Mouse (Mus musculus): Measurements from ENCODE around the gene Oas1e.

DNA sequence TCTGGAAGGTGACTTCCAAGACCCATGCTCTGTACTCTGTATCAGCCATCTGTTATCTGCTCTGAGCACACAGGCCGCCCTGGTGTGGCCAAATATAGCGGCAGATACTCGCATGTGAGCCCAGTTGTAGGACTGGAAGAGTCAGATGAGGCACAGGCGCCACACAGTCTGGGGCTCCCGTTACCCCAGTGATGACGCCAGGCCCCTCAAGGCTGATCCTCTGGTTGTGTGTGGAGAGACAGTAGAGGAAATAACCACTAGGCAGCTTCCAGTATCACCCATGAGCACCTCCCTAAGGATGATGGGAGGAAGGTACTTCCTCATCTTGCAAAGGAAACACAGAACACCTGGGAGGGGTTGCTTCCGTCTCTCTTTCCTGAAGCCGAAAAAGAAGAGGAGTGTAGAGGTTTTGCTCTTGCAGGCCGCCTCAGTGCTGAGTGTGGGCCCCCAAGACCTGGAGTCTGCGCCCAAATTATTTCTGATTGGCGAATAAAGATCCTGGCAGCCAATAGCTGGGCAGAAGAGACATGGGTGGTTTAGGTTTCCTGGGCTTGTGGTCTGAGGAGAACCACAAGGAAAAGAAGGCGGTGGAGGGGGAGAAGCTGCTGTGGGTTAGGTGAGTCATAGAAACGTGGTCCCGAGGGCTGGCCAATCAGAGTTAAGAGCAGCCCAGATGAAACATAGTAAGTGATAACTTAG is 19.9 kb downstream of the Oas1e start:
- no peak for TF ChIP-seq CTCF (IDR thresholded peaks at IDR 0.05; ENCODE audit: control insufficient read depth, insufficient read depth, insufficient replicate concordance, low read depth, low read length)
- TF ChIP-seq POLR2A (IDR thresholded peaks at IDR 0.05; ENCODE audit: control insufficient read depth, low read depth, low read length), result no peak
